Mouse (Mus musculus) forebrain, embryonic 14.5 days (tissue): ENCODE measurements at regions not wholly inside any gene's neighbourhood (a gene's known extent, or its start where the extent isn't known, plus 50 kb on each side); places are given as distances from the start of the nearest gene placed in this dataset.
A peak's percentile ranks its signal among the peaks of the same experiment; 100 is the strongest.

Experiments used
- ATAC-seq: fragments of 200-750 bp; cut with Nextera tagmentation; 2 replicates; pipeline ENCODE4 v1.8.0; 2017; ENCODE audit warnings: mild to moderate bottlenecking, moderate library complexity
- DNase-seq: peaks from one replicate; pipeline ENCODE4 v3.0.0-alpha.2; 2015; ENCODE audit warnings: low spot score
- H3K27ac ChIP-seq: fragments of 300-500 bp; sonication (generic); 2 replicates; pipeline ENCODE4 v1.5.1; 2014; ENCODE audit warnings: low read depth, mild to moderate bottlenecking, control low read depth, low read length, moderate library complexity
- H3K27me3 ChIP-seq: fragments of 300-500 bp; sonication (generic); replicated peaks from 2 replicates; pipeline ENCODE4 v1.6.1; 2014; ENCODE audit warnings: low read length, control low read depth, mixed read lengths; ENCODE audit not compliant: control insufficient read depth, insufficient read depth
- H3K36me3 ChIP-seq: fragments of 300-500 bp; sonication (generic); 2 replicates; pipeline ENCODE4 v1.6.1; 2014; ENCODE audit warnings: low read length, control low read depth; ENCODE audit not compliant: control insufficient read depth, insufficient read depth
- H3K4me1 ChIP-seq: fragments of 300-500 bp; sonication (generic); 2 replicates; pipeline ENCODE4 v1.6.1; 2014; ENCODE audit warnings: antibody characterized with exemption, low read length, control low read depth; ENCODE audit not compliant: control insufficient read depth, insufficient read depth
- H3K4me2 ChIP-seq: fragments of 300-500 bp; sonication (generic); 2 replicates; pipeline ENCODE4 v1.6.1; 2014; ENCODE audit warnings: mild to moderate bottlenecking, control low read depth, low read length
- H3K4me3 ChIP-seq: fragments of 300-500 bp; sonication (generic); 2 replicates; pipeline ENCODE4 v1.5.1; 2014; ENCODE audit warnings: low read depth, low read length, control low read depth
- H3K9ac ChIP-seq: fragments of 300-500 bp; sonication (generic); 2 replicates; pipeline ENCODE4 v1.6.1; 2014; ENCODE audit warnings: mild to moderate bottlenecking, low read length, control low read depth, moderate library complexity
- H3K9me3 ChIP-seq: fragments of 300-500 bp; sonication (generic); replicated peaks from 2 replicates; pipeline ENCODE4 v1.6.1; 2016; ENCODE audit warnings: low read length, control low read depth, mixed read lengths; ENCODE audit not compliant: control insufficient read depth
- WGBS: fragments of 180-500 bp; shearing (Covaris S2); extraction: QIAGEN DNeasy Blood & Tissue Kit; methylation state at CpG from one replicate; pipeline ENCODE4 v1.1.7; 2014; 5-methylcytosine and 5-hydroxymethylcytosine counted together

DNA sequence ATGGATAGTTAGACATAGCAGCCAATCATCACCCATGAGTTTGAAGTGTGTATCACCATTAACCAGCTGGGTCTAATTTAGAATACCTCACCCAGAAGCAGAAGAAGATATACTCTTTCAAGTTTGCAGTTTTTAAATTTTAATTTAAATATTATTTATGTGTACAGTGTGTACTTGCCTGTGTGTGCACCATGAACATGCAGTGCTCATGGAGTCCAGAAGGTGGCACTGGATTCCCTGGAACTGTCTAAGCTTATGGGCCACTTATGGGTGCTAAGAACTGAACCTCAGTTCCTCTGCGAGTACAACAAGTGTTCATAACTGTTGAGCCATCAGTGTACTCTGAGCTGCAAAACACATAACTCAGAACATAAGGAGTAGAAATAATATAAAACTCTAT lies 675.6 kb downstream of the Adcyap1 start:
- Histone ChIP-seq H3K4me1 (no peaks in the 10 kb centered on the region), H3K4me2 (no peak overlapping the region), H3K9me3 (no peaks in the 10 kb centered on the region), H3K36me3 (no peaks in the 10 kb centered on the region), H3K27ac (no peak overlapping the region), H3K9ac (no peak overlapping the region), H3K27me3 (no peaks in the 10 kb centered on the region), H3K4me3 (no peak overlapping the region)
- WGBS: 83% methylated on average over 1 of the region's 1 CpGs
- ATAC-seq (no peak), DNase-seq (no peak)

- H3K4me1 ChIP-seq: no peaks in the 10 kb centered on the region
- no peaks in the 10 kb centered on the region for H3K9me3 ChIP-seq
- H3K4me2 ChIP-seq: no peak overlapping the region
- DNase-seq (no peak), ATAC-seq (no peak)
- no peak overlapping the region for H3K9ac ChIP-seq
- H3K27me3 ChIP-seq: no peaks in the 10 kb centered on the region
- H3K36me3 ChIP-seq: no peaks in the 10 kb centered on the region
- no peak overlapping the region for H3K27ac ChIP-seq
- H3K4me3 ChIP-seq: no peak overlapping the region
These were observed 706.8 kb downstream of the Adcyap1 start for GRCm38 (mm10) chr17:93905666-93906065.

- 78% methylated on average over 3 of the region's 3 CpGs for WGBS
- Histone ChIP-seq H3K4me3 (no peak overlapping the region), H3K27ac (no peak overlapping the region), H3K27me3 (no peaks in the 10 kb centered on the region), H3K4me1 (no peaks in the 10 kb centered on the region), H3K4me2 (no peak overlapping the region), H3K9me3 (no peaks in the 10 kb centered on the region), H3K36me3 (no peaks in the 10 kb centered on the region), H3K9ac (no peak overlapping the region)
- ATAC-seq: no peak
- DNase-seq: no peak
These were observed 723.6 kb downstream of the Adcyap1 start for GRCm38 (mm10) chr17:93922412-93922811.

DNA sequence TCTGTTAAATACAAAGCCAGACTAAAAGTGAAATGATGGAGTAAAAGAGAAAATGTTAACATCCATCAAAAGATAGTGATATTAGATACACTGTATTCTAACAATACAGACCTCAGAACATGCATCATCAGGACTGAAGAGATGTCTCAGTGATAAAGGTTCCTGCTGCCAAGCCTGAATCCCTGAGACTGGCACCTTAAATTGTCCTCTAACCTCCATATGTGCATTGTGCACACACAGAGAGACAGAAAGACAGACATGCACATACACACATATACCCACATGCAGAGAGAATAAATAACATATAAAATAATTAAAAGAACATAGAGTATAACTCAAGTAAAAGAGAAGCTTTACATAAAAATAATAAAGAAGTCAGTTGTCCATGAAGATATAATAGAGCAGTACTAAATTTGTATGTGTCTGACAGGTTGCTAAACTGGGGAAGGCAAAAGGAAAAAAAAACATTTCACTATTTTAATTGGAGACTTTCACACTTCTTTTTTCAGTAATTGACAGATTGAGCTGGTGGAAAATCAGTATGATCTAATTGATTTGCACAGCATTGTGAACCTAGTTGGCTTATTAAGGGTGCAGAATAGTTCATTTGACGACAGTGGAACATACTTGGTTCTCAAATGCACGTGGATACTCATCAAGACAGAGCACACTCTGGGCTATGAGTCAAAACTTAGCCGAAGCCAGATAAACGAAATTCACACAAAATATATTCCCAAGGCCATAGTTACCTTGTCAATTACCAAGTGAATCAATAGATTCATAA lies 725.6 kb downstream of the Adcyap1 start:
- Histone ChIP-seq H3K9ac (no peak overlapping the region), H3K9me3 (no peaks in the 10 kb centered on the region), H3K27ac (no peak overlapping the region), H3K4me2 (no peak overlapping the region), H3K27me3 (no peaks in the 10 kb centered on the region), H3K4me1 (no peaks in the 10 kb centered on the region), H3K36me3 (no peaks in the 10 kb centered on the region), H3K4me3 (no peak overlapping the region)
- ATAC-seq: peak; percentile 82
- peak; percentile 51 for DNase-seq
- 56% methylated on average over 4 of the region's 4 CpGs for WGBS
